Mouse (Mus musculus) CD4-positive, CD25-positive, alpha-beta regulatory T cell (primary cell): Measurements from ENCODE around the gene Sstr2. TPM values are rescaled to one million over a fixed set of nuclear protein-coding genes. Genes with fewer than 3 reads are reported as not detected.

ENCODE experiments used
- polyA plus RNA-seq: library from polyadenylated mRNA; unstranded; fragments of 100-300 nt; shearing (Covaris generic); gene quantifications from one replicate; pipeline ENCODE4 v1.2.1, GENCODE M21; 2017

The Sstr2 gene
- 0.22 TPM for polyA plus RNA-seq

DNA sequence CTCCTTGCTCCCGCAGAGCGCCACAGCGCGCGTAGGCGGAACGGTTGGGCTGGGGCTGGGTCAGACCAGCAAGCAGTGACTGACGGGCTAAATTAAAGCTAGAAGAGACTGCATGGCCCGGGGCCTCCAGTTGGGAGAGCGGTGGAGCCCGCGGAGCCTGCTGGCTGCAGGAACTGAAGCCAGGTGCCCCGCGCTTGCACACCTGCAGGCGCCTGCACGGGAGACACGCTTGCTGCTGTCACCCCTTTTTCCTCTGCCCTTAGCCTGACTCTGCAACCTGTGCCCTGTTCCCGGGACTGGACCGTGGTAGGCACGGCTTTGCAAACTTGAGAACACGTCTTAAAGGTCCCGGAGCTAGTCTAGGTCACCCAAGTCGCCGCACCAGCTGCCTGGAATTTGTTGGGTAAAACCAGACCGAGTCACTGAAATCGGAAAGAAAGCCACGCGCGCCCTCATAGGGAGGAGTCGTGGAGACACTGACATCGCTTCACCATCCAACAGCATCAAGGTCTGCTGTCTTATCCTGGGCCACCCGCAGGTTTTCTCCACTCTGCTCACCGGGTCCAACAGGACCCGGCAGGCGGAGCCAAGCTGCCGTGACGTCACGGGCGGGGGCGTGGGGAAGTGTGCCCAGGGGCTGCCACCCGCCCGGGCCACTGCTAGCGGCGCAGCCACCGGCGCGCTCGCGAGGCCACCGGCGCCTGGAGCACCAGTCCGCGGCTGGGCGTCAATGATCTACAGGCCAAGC, at the start of gene Sstr2:
TSS of gene Sstr2 (plus strand) at position 671 of the 748 bp plus-strand sequence.

DNA sequence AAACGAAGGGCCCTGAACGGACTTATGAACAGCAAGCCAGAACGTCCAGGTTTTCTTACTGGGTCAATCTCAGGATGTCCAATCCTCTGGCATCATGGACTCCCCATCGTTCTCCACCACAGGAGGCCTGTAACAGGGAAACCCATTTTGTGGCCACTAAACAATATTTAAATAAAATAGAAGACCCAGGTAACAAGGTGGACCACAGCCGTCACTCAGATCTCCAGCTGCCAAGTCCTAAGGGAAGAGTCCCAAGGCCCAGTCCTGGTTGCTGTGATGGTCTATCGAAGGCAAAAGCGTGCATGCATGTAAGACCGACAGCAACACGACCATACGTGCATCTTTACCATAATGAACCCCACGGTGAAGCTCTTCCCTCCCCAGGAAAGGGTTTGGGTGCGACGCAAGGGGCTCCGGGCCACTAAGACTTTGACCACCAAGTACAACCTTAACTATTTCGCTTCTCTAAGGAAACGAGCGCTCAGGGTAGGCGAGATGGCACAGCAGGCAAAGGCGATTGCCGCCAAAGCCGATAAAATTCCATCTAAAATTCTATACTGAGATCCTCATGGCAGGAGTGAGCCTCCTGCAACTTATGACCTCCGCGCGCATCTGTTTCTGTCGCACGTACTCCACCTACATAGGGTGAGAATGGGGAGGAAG, 29.7 kb downstream of the Sstr2 start, which contains the start of gene Cog1:
TSS of gene Cog1 (plus strand) at position 480 of the 663 bp plus-strand sequence.

DNA sequence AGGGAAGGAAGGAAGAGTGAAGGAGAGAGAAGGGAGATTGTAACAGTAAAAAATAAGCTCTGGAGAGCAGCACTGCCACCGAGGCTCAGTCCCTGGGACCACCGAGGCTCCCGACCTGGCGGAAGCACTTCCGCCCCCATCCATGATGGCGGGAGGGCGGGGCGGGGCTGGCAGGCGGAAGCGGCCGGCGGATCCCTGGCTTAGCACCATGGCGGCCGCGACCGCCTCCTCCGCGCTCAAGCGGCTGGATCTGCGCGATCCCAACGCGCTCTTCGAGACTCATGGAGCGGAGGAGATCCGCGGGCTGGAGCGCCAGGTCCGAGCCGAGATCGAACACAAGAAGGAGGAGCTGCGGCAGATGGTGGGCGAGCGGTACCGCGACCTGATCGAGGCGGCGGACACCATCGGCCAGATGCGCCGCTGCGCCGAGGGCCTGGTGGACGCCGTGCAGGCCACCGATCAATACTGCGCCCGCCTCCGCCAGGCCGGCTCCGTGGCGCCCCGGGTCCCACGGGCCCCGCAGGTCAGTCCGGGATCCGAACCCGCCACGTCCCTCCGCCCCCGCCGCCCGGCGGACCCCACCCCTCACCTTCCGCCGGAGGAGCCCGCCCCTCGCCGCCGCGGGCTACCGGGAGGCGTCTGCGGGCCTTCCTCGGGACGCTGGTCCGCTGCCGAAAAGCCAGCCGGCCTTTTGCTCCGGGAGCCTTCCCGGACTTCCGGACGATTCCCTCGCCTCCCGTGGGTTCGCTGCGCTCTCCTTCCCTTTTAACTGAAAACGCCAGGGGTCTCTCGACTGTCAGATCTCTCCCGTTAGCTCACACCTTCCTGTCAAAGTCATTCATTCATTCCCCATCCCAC, 30.4 kb downstream of the Sstr2 start, which contains the start of gene Slc39a11:
TSS of gene Slc39a11 (minus strand) at position 727 of the 858 bp plus-strand sequence.

Other genes starting within 250 kb of the Sstr2 start
- 64.7 TPM for gene Cog1, start 29.8 kb downstream of the Sstr2 start, polyA plus RNA-seq
- gene Slc39a11, start 30.7 kb downstream of the Sstr2 start, polyA plus RNA-seq: 36.6 TPM
- gene Fam104a, start 64.8 kb downstream of the Sstr2 start, polyA plus RNA-seq: 62.5 TPM
- gene D11Wsu47e, start 65.1 kb downstream of the Sstr2 start, polyA plus RNA-seq: 18.6 TPM
- not detected for gene Cpsf4l, start 90.7 kb downstream of the Sstr2 start, polyA plus RNA-seq
- 7.3 TPM for gene Cdc42ep4, start 132.5 kb downstream of the Sstr2 start, polyA plus RNA-seq